Mouse (Mus musculus) ES-Bruce4 (cell line): ENCODE measurements around the gene Trim11.

Experiments used
- CTCF ChIP-seq: IDR thresholded peaks from one replicate; pipeline ENCODE4 v1.8.1; 2011; ENCODE audit warnings: low read depth, low read length
- POLR2A ChIP-seq: IDR thresholded peaks from one replicate; pipeline ENCODE4 v1.8.1; 2011; ENCODE audit warnings: low read length; ENCODE audit not compliant: insufficient read depth

- TF ChIP-seq CTCF, result no peak
- no peak for TF ChIP-seq POLR2A
Observed at GRCm38 (mm10) chr11:58951210-58951609, 26.7 kb upstream of the Trim11 start.
